Mouse (Mus musculus): ENCODE measurements at regions not wholly inside any gene's neighbourhood (a gene's known extent, or its start where the extent isn't known, plus 50 kb on each side); places are given as distances from the start of the nearest gene placed in this dataset.

- ATAC-seq (replicated peaks; ENCODE audit: poor library complexity, severe bottlenecking): no peak
Measured at GRCm38 (mm10) chr5:41206462-41206861, 501.5 kb downstream of the Rab28 start.

- ATAC-seq (replicated peaks; ENCODE audit: poor library complexity, severe bottlenecking): no peak
Measured at GRCm38 (mm10) chr5:41204417-41204816, 503.5 kb downstream of the Rab28 start.

- ATAC-seq (replicated peaks; ENCODE audit: poor library complexity, severe bottlenecking): no peak
Measured at GRCm38 (mm10) chr5:41187193-41187592, 520.8 kb downstream of the Rab28 start.

GRCm38 (mm10) chr5:41177220-41177619 lies 530.7 kb downstream of the Rab28 start:
- no peak for ATAC-seq (replicated peaks; ENCODE audit: poor library complexity, severe bottlenecking)

- ATAC-seq (replicated peaks; ENCODE audit: poor library complexity, severe bottlenecking): no peak
Measured at GRCm38 (mm10) chr5:41165870-41166626, 541.9 kb downstream of the Rab28 start.

GRCm38 (mm10) chr5:41125050-41125449 lies 582.9 kb downstream of the Rab28 start:
- ATAC-seq (replicated peaks; ENCODE audit: poor library complexity, severe bottlenecking): no peak

GRCm38 (mm10) chr5:41117658-41118057 lies 590.3 kb downstream of the Rab28 start:
- ATAC-seq (replicated peaks; ENCODE audit: poor library complexity, severe bottlenecking): no peak

GRCm38 (mm10) chr5:41087773-41088172 lies 620.2 kb downstream of the Rab28 start:
- ATAC-seq (replicated peaks; ENCODE audit: poor library complexity, severe bottlenecking): no peak

GRCm38 (mm10) chr5:41076412-41076811 lies 631.5 kb downstream of the Rab28 start:
- ATAC-seq (replicated peaks; ENCODE audit: poor library complexity, severe bottlenecking): no peak

- ATAC-seq (replicated peaks; ENCODE audit: poor library complexity, severe bottlenecking): no peak
Measured at GRCm38 (mm10) chr5:41061646-41062045, 646.3 kb downstream of the Rab28 start.

- ATAC-seq (replicated peaks; ENCODE audit: poor library complexity, severe bottlenecking): no peak
Measured at GRCm38 (mm10) chr5:41061222-41061621, 646.7 kb downstream of the Rab28 start.

- ATAC-seq (replicated peaks; ENCODE audit: poor library complexity, severe bottlenecking): no peak
Measured at GRCm38 (mm10) chr5:41058015-41058414, 649.9 kb downstream of the Rab28 start.

- peak; percentile 37; the same call in 1 of the 2 replicates for ATAC-seq (replicated peaks; ENCODE audit: poor library complexity, severe bottlenecking)
Measured at GRCm38 (mm10) chr5:41051948-41052347, 656.0 kb downstream of the Rab28 start.

- no peak for ATAC-seq (replicated peaks; ENCODE audit: poor library complexity, severe bottlenecking)
Measured at GRCm38 (mm10) chr5:41048515-41048914, 659.4 kb downstream of the Rab28 start.

- ATAC-seq (replicated peaks; ENCODE audit: poor library complexity, severe bottlenecking): no peak
Measured at GRCm38 (mm10) chr5:41045221-41045620, 662.7 kb downstream of the Rab28 start.

GRCm38 (mm10) chr5:41044465-41044864 lies 663.5 kb downstream of the Rab28 start:
- ATAC-seq (replicated peaks; ENCODE audit: poor library complexity, severe bottlenecking): peak; percentile 55; the same call in 1 of the 2 replicates

- no peak for ATAC-seq (replicated peaks; ENCODE audit: poor library complexity, severe bottlenecking)
Measured at GRCm38 (mm10) chr5:41038790-41039189, 669.2 kb downstream of the Rab28 start.

GRCm38 (mm10) chr5:41006692-41007091 lies 701.3 kb downstream of the Rab28 start:
- ATAC-seq (replicated peaks; ENCODE audit: poor library complexity, severe bottlenecking): peak; percentile 37

- ATAC-seq (replicated peaks; ENCODE audit: poor library complexity, severe bottlenecking): no peak
Measured at GRCm38 (mm10) chr5:40986562-40986961, 721.4 kb downstream of the Rab28 start.

GRCm38 (mm10) chr5:40974892-40975291 lies 733.1 kb downstream of the Rab28 start:
- ATAC-seq (replicated peaks; ENCODE audit: poor library complexity, severe bottlenecking): no peak

GRCm38 (mm10) chr5:40952901-40953595 lies 754.9 kb downstream of the Rab28 start:
- peak; percentile 100 for ATAC-seq (replicated peaks; ENCODE audit: poor library complexity, severe bottlenecking)

GRCm38 (mm10) chr5:40929127-40929526 lies 778.8 kb downstream of the Rab28 start:
- no peak for ATAC-seq (replicated peaks; ENCODE audit: poor library complexity, severe bottlenecking)

All from granulocyte monocyte progenitor cell, adult 5-6 weeks (primary cell).